Mouse (Mus musculus) heart, adult 2 months (tissue): ENCODE results near the gene Apex1.
"Not testable (repeated sequence)": the region's sequence is repeated elsewhere in the genome, so short reads cannot be mapped to it uniquely, and the experiment has no call there.

ENCODE experiments used
- CTCF ChIP-seq: fragments of 200-600 bp; IDR thresholded peaks from 2 replicates; pipeline ENCODE4 v1.8.1; 2022; ENCODE audit warnings: antibody characterized with exemption, mild to moderate bottlenecking, moderate library complexity
- POLR2A ChIP-seq: fragments of 200-500 bp; IDR thresholded peaks from 2 replicates; pipeline ENCODE4 v1.6.1; 2011; ENCODE audit warnings: mild to moderate bottlenecking, low read depth, low read length, control low read depth; ENCODE audit not compliant: insufficient read depth

DNA sequence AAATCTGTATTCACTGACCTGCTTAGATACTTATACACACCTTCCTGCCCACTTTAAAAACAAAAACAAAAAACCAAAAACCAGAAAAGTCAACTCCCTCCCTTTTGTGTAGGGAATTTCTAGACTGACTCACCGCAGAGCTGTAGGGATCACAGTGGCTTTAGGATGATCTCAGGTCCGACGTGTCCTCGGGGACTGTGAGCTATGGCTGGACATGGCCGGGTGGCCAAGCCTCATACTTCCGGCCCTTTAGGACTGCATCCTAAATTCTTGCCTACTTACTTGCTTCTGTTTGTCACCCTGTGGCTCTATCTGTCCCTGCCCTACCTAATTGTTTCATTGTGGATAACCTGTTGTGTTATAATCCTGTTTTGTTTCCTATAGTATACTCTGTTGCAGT lies 32.0 kb downstream of the Apex1 start:
- not testable (repeated sequence) for TF ChIP-seq CTCF, POLR2A
